Mouse (Mus musculus) ES-Bruce4 (cell line): ENCODE measurements at regions not wholly inside any gene's neighbourhood (a gene's known extent, or its start where the extent isn't known, plus 50 kb on each side); places are given as distances from the start of the nearest gene placed in this dataset.

ENCODE experiments used
- H3K27ac ChIP-seq: 2 replicates; pipeline ENCODE4 v1.5.1; 2012; ENCODE audit warnings: low read length, inconsistent platforms; ENCODE audit not compliant: insufficient read depth
- H3K27me3 ChIP-seq: 2 replicates; pipeline ENCODE4 v1.6.1; 2012; ENCODE audit warnings: mild to moderate bottlenecking, low read length, inconsistent platforms; ENCODE audit not compliant: control insufficient read depth, poor library complexity, insufficient read depth, severe bottlenecking
- H3K36me3 ChIP-seq: 2 replicates; pipeline ENCODE4 v1.6.1; 2012; ENCODE audit warnings: inconsistent platforms, mild to moderate bottlenecking, low read length, moderate library complexity; ENCODE audit not compliant: control insufficient read depth, poor library complexity, insufficient read depth, severe bottlenecking
- H3K4me1 ChIP-seq: one replicate; pipeline ENCODE4 v1.8.1; 2011; ENCODE audit warnings: low read length; ENCODE audit not compliant: control insufficient read depth, insufficient read depth
- H3K4me3 ChIP-seq: 2 replicates; pipeline ENCODE4 v1.5.1; 2011; ENCODE audit warnings: low read depth, mild to moderate bottlenecking, low read length
- H3K9ac ChIP-seq: 2 replicates; pipeline ENCODE4 v1.6.1; 2012; ENCODE audit warnings: low read depth, mild to moderate bottlenecking, inconsistent platforms; ENCODE audit not compliant: poor library complexity, severe bottlenecking
- H3K9me3 ChIP-seq: replicated peaks from 2 replicates; pipeline ENCODE4 v1.6.1; 2012; ENCODE audit warnings: mild to moderate bottlenecking, low read length, inconsistent platforms; ENCODE audit not compliant: control insufficient read depth, poor library complexity, insufficient read depth, severe bottlenecking
- CTCF ChIP-seq: IDR thresholded peaks from one replicate; pipeline ENCODE4 v1.8.1; 2011; ENCODE audit warnings: low read depth, low read length
- EP300 ChIP-seq: IDR thresholded peaks from 2 replicates; pipeline ENCODE4 v1.6.1; 2011; ENCODE audit warnings: low read depth, low read length; ENCODE audit not compliant: insufficient read depth
- POLR2A ChIP-seq: IDR thresholded peaks from one replicate; pipeline ENCODE4 v1.8.1; 2011; ENCODE audit warnings: low read length; ENCODE audit not compliant: insufficient read depth

GRCm38 (mm10) chr8:116430051-116430450, 74.7 kb upstream of the Dynlrb2 start:
- Histone ChIP-seq H3K9ac (no peak overlapping the region), H3K27me3 (no peaks in the 10 kb centered on the region; the same call in none of the 2 replicates), H3K27ac (no peak overlapping the region), H3K4me1 (no peaks in the 10 kb centered on the region), H3K9me3 (no peaks in the 10 kb centered on the region; the same call in 1 of the 2 replicates), H3K36me3 (no peaks in the 10 kb centered on the region), H3K4me3 (no peak overlapping the region)
- TF ChIP-seq POLR2A (no peak), CTCF (no peak), EP300 (no peak)

DNA sequence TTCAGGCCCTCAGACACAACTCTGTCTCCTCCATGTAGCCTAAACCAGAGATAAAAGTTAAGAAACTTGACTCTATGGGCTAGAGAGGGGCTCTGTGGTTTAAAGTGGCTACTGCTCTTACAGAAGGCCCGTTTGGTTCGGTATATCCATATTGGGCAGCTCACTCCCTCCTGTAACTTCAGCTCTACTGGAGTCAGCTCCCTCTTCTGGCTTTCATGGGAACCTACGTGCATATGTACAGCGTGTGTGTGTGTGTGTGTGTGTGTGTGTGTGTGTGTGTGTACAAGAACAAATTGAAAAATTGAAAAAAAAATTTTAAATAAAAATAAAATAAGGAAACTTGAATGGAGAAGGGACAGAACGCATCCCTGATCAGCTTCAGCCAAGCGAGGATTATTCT, 75.1 kb upstream of the Dynlrb2 start:
- H3K9me3 ChIP-seq, result no peaks in the 10 kb centered on the region; the same call in 1 of the 2 replicates
- no peaks in the 10 kb centered on the region for H3K36me3 ChIP-seq
- no peak for TF ChIP-seq EP300
- TF ChIP-seq CTCF, result no peak
- TF ChIP-seq POLR2A, result no peak
- H3K4me3 ChIP-seq, result no peak overlapping the region
- H3K9ac ChIP-seq, result no peak overlapping the region
- no peaks in the 10 kb centered on the region for H3K4me1 ChIP-seq
- H3K27me3 ChIP-seq, result no peaks in the 10 kb centered on the region; the same call in none of the 2 replicates
- H3K27ac ChIP-seq, result no peak overlapping the region

DNA sequence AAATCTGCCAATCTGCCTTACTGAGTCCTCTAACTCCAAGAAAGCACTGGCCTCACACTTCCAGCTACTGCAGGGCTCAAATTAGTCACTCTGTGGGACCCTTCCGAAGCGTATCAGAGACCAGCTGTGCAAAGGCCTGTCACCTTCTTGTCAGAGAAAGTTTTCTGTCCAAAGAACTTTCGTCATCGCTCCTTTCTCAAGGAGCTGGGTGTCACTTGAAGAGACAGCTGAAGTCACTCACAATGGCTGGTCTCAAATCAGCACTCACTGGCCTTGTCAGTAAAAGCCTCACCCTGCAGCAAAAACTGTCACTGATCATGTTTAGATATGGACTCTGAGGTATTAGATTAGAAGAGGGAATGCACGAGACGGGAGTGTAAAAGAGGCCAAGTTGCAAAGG, 81.9 kb upstream of the Dynlrb2 start:
- H3K9me3 ChIP-seq, result no peaks in the 10 kb centered on the region; the same call in 1 of the 2 replicates
- TF ChIP-seq CTCF, result no peak
- no peak for TF ChIP-seq POLR2A
- no peak for TF ChIP-seq EP300
- no peak overlapping the region for H3K27ac ChIP-seq
- H3K36me3 ChIP-seq, result no peaks in the 10 kb centered on the region
- peaks cover 3% of the 10 kb centered on the region; the same call in 1 of the 2 replicates for H3K27me3 ChIP-seq
- H3K4me1 ChIP-seq, result no peaks in the 10 kb centered on the region
- no peak overlapping the region for H3K4me3 ChIP-seq
- H3K9ac ChIP-seq, result no peak overlapping the region

GRCm38 (mm10) chr8:116412703-116413102, 92.1 kb upstream of the Dynlrb2 start:
- H3K4me3 ChIP-seq, result no peak overlapping the region
- peaks cover 1% of the 10 kb centered on the region; the same call in 1 of the 2 replicates for H3K27me3 ChIP-seq
- no peaks in the 10 kb centered on the region for H3K4me1 ChIP-seq
- H3K9ac ChIP-seq, result no peak overlapping the region
- TF ChIP-seq CTCF (no peak), EP300 (no peak), POLR2A (no peak)
- H3K36me3 ChIP-seq, result no peaks in the 10 kb centered on the region
- H3K27ac ChIP-seq, result no peak overlapping the region
- no peaks in the 10 kb centered on the region for H3K9me3 ChIP-seq

- no peak overlapping the region for H3K9ac ChIP-seq
- H3K4me1 ChIP-seq, result no peaks in the 10 kb centered on the region
- H3K4me3 ChIP-seq, result no peak overlapping the region
- peaks cover 1% of the 10 kb centered on the region; the same call in 1 of the 2 replicates for H3K27me3 ChIP-seq
- no peaks in the 10 kb centered on the region for H3K9me3 ChIP-seq
- no peaks in the 10 kb centered on the region for H3K36me3 ChIP-seq
- H3K27ac ChIP-seq, result no peak overlapping the region
- TF ChIP-seq EP300, result no peak
- TF ChIP-seq CTCF, result no peak
- TF ChIP-seq POLR2A, result no peak
These were observed 94.7 kb upstream of the Dynlrb2 start for GRCm38 (mm10) chr8:116410041-116410440.

- TF ChIP-seq EP300, result no peak
- TF ChIP-seq POLR2A, result no peak
- TF ChIP-seq CTCF, result no peak
- H3K36me3 ChIP-seq, result no peaks in the 10 kb centered on the region
These were observed 95.8 kb upstream of the Dynlrb2 start for GRCm38 (mm10) chr8:116409011-116409410.

More at GRCm38 (mm10) chr8:116409011-116409410, 95.8 kb upstream of the Dynlrb2 start:
- no peak overlapping the region for H3K9ac ChIP-seq
- H3K9me3 ChIP-seq, result no peaks in the 10 kb centered on the region
- no peak overlapping the region for H3K4me3 ChIP-seq
- H3K27ac ChIP-seq, result no peak overlapping the region
- peaks cover 1% of the 10 kb centered on the region; the same call in 1 of the 2 replicates for H3K27me3 ChIP-seq
- H3K4me1 ChIP-seq, result no peaks in the 10 kb centered on the region
